Mouse (Mus musculus): ENCODE results near the gene Chrna3. TPM values are rescaled to one million over a fixed set of nuclear protein-coding genes. Genes with fewer than 3 reads are reported as not detected.

Gene Chrna3
- total and polyA plus RNA-seq, 2 experiments, result not detected

GRCm38 (mm10) chr9:55016926-55017325, 9.4 kb downstream of the Chrna3 start:
- DNase-seq (ENCODE audit: extremely low read depth, low read depth, low spot score), result no peak
- TF ChIP-seq POLR2A (IDR thresholded peaks at IDR 0.05; ENCODE audit: extremely low read depth, insufficient read depth, low read length), result no peak
- TF ChIP-seq CTCF (IDR thresholded peaks at IDR 0.05; ENCODE audit: low read depth, low read length), result no peak
- H3K79me2 ChIP-seq (ENCODE audit: control insufficient read depth, insufficient read depth, low read length), result no peaks in the 10 kb centered on the region
- no peaks in the 10 kb centered on the region for H3K27me3 ChIP-seq (ENCODE audit: control insufficient read depth, insufficient read depth, low read length)
- no peak overlapping the region for H3K9ac ChIP-seq (ENCODE audit: low read depth, low read length)
- no peak overlapping the region for H3K27ac ChIP-seq (replicated peaks; ENCODE audit: insufficient read depth, low read depth, low read length)
- no peaks in the 10 kb centered on the region for H3K4me1 ChIP-seq (ENCODE audit: control insufficient read depth, insufficient read depth, low read length)
- no peak overlapping the region for H3K4me3 ChIP-seq (ENCODE audit: insufficient read depth, low read depth, low read length)
- 72% methylated on average over 3 of the region's 3 CpGs for WGBS
- H3K36me3 ChIP-seq (ENCODE audit: control insufficient read depth, insufficient read depth, low read length), result no peaks in the 10 kb centered on the region

- DNase-seq (ENCODE audit: extremely low read depth, low read depth, low spot score), result no peak
- TF ChIP-seq POLR2A (IDR thresholded peaks at IDR 0.05; ENCODE audit: extremely low read depth, insufficient read depth, low read length), result no peak
- TF ChIP-seq CTCF (IDR thresholded peaks at IDR 0.05; ENCODE audit: low read depth, low read length), result no peak
- Histone ChIP-seq H3K27me3 (ENCODE audit: control insufficient read depth, insufficient read depth, low read length) (no peaks in the 10 kb centered on the region), H3K27ac (replicated peaks; ENCODE audit: insufficient read depth, low read depth, low read length) (no peak overlapping the region), H3K4me1 (ENCODE audit: control insufficient read depth, insufficient read depth, low read length) (no peaks in the 10 kb centered on the region), H3K4me3 (ENCODE audit: insufficient read depth, low read depth, low read length) (no peak overlapping the region), H3K79me2 (ENCODE audit: control insufficient read depth, insufficient read depth, low read length) (no peaks in the 10 kb centered on the region), H3K9ac (ENCODE audit: low read depth, low read length) (no peak overlapping the region), H3K36me3 (ENCODE audit: control insufficient read depth, insufficient read depth, low read length) (no peaks in the 10 kb centered on the region)
- 59% methylated on average over 6 of the region's 6 CpGs for WGBS
These were observed 15.6 kb downstream of the Chrna3 start for GRCm38 (mm10) chr9:55010588-55011350.

- TF ChIP-seq POLR2A (IDR thresholded peaks at IDR 0.05; ENCODE audit: extremely low read depth, insufficient read depth, low read length), result no peak
- no peak for TF ChIP-seq CTCF (IDR thresholded peaks at IDR 0.05; ENCODE audit: low read depth, low read length)
- Histone ChIP-seq H3K4me3 (ENCODE audit: insufficient read depth, low read depth, low read length) (no peak overlapping the region), H3K36me3 (ENCODE audit: control insufficient read depth, insufficient read depth, low read length) (no peaks in the 10 kb centered on the region), H3K79me2 (ENCODE audit: control insufficient read depth, insufficient read depth, low read length) (no peaks in the 10 kb centered on the region), H3K9ac (ENCODE audit: low read depth, low read length) (no peak overlapping the region), H3K4me1 (ENCODE audit: control insufficient read depth, insufficient read depth, low read length) (no peaks in the 10 kb centered on the region), H3K27me3 (ENCODE audit: control insufficient read depth, insufficient read depth, low read length) (no peaks in the 10 kb centered on the region), H3K27ac (replicated peaks; ENCODE audit: insufficient read depth, low read depth, low read length) (no peak overlapping the region)
- no peak for DNase-seq (ENCODE audit: extremely low read depth, low read depth, low spot score)
- WGBS, result 82% methylated on average over 2 of the region's 2 CpGs
These were observed 16.7 kb downstream of the Chrna3 start for GRCm38 (mm10) chr9:55009692-55010091.

GRCm38 (mm10) chr9:55003609-55004008, 22.8 kb downstream of the Chrna3 start:
- WGBS, result 75% methylated on average over 4 of the region's 4 CpGs
- DNase-seq (ENCODE audit: extremely low read depth, low read depth, low spot score), result no peak
- no peaks in the 10 kb centered on the region for H3K4me1 ChIP-seq (ENCODE audit: control insufficient read depth, insufficient read depth, low read length)
- H3K4me3 ChIP-seq (ENCODE audit: insufficient read depth, low read depth, low read length), result no peak overlapping the region
- no peak for TF ChIP-seq POLR2A (IDR thresholded peaks at IDR 0.05; ENCODE audit: extremely low read depth, insufficient read depth, low read length)
- no peak for TF ChIP-seq CTCF (IDR thresholded peaks at IDR 0.05; ENCODE audit: low read depth, low read length)
- no peaks in the 10 kb centered on the region for H3K79me2 ChIP-seq (ENCODE audit: control insufficient read depth, insufficient read depth, low read length)
- no peaks in the 10 kb centered on the region for H3K27me3 ChIP-seq (ENCODE audit: control insufficient read depth, insufficient read depth, low read length)
- H3K27ac ChIP-seq (replicated peaks; ENCODE audit: insufficient read depth, low read depth, low read length), result no peak overlapping the region
- H3K9ac ChIP-seq (ENCODE audit: low read depth, low read length), result no peak overlapping the region
- no peaks in the 10 kb centered on the region for H3K36me3 ChIP-seq (ENCODE audit: control insufficient read depth, insufficient read depth, low read length)

GRCm38 (mm10) chr9:54995645-54996044, 30.7 kb downstream of the Chrna3 start:
- no peak overlapping the region for H3K9ac ChIP-seq (ENCODE audit: low read depth, low read length)
- no peaks in the 10 kb centered on the region for H3K79me2 ChIP-seq (ENCODE audit: control insufficient read depth, insufficient read depth, low read length)
- DNase-seq (ENCODE audit: extremely low read depth, low read depth, low spot score), result no peak
- H3K36me3 ChIP-seq (ENCODE audit: control insufficient read depth, insufficient read depth, low read length), result no peaks in the 10 kb centered on the region
- H3K27me3 ChIP-seq (ENCODE audit: control insufficient read depth, insufficient read depth, low read length), result no peaks in the 10 kb centered on the region
- no peak overlapping the region for H3K27ac ChIP-seq (replicated peaks; ENCODE audit: insufficient read depth, low read depth, low read length)
- no peak overlapping the region for H3K4me3 ChIP-seq (ENCODE audit: insufficient read depth, low read depth, low read length)
- no peaks in the 10 kb centered on the region for H3K4me1 ChIP-seq (ENCODE audit: control insufficient read depth, insufficient read depth, low read length)
- no peak for TF ChIP-seq POLR2A (IDR thresholded peaks at IDR 0.05; ENCODE audit: extremely low read depth, insufficient read depth, low read length)
- 69% methylated on average over 3 of the region's 3 CpGs for WGBS

- DNase-seq (ENCODE audit: extremely low read depth, low read depth, low spot score), result no peak
- H3K4me3 ChIP-seq (ENCODE audit: insufficient read depth, low read depth, low read length), result no peak overlapping the region
- WGBS, result 69% methylated on average over 3 of the region's 3 CpGs
- H3K4me1 ChIP-seq (ENCODE audit: control insufficient read depth, insufficient read depth, low read length), result no peaks in the 10 kb centered on the region
- no peaks in the 10 kb centered on the region for H3K36me3 ChIP-seq (ENCODE audit: control insufficient read depth, insufficient read depth, low read length)
- no peaks in the 10 kb centered on the region for H3K79me2 ChIP-seq (ENCODE audit: control insufficient read depth, insufficient read depth, low read length)
- H3K9ac ChIP-seq (ENCODE audit: low read depth, low read length), result no peak overlapping the region
- no peaks in the 10 kb centered on the region for H3K27me3 ChIP-seq (ENCODE audit: control insufficient read depth, insufficient read depth, low read length)
- H3K27ac ChIP-seq (replicated peaks; ENCODE audit: insufficient read depth, low read depth, low read length), result no peak overlapping the region
- no peak for TF ChIP-seq POLR2A (IDR thresholded peaks at IDR 0.05; ENCODE audit: extremely low read depth, insufficient read depth, low read length)
- TF ChIP-seq CTCF (IDR thresholded peaks at IDR 0.05; ENCODE audit: low read depth, low read length), result no peak
These were observed 32.0 kb downstream of the Chrna3 start for GRCm38 (mm10) chr9:54994381-54994780.
